Mouse (Mus musculus) effector memory CD4-positive, alpha-beta T cell, adult 5 months (primary cell): ENCODE data around the gene Gemin2. TPM values are rescaled to one million over a fixed set of nuclear protein-coding genes. Genes with fewer than 3 reads are reported as not detected.

ENCODE experiments used
- polyA plus RNA-seq: library from polyadenylated mRNA; unstranded; fragments of 100-300 nt; shearing (Covaris generic); gene quantifications from one replicate; pipeline ENCODE4 v1.2.1, GENCODE M21; 2017

The Gemin2 gene
- 14.7 TPM for polyA plus RNA-seq

GRCm38 (mm10) chr12:59013234-59013633, at the start of gene Gemin2:
TSS of gene Gemin2 (plus strand) at chr12:59013393.

DNA sequence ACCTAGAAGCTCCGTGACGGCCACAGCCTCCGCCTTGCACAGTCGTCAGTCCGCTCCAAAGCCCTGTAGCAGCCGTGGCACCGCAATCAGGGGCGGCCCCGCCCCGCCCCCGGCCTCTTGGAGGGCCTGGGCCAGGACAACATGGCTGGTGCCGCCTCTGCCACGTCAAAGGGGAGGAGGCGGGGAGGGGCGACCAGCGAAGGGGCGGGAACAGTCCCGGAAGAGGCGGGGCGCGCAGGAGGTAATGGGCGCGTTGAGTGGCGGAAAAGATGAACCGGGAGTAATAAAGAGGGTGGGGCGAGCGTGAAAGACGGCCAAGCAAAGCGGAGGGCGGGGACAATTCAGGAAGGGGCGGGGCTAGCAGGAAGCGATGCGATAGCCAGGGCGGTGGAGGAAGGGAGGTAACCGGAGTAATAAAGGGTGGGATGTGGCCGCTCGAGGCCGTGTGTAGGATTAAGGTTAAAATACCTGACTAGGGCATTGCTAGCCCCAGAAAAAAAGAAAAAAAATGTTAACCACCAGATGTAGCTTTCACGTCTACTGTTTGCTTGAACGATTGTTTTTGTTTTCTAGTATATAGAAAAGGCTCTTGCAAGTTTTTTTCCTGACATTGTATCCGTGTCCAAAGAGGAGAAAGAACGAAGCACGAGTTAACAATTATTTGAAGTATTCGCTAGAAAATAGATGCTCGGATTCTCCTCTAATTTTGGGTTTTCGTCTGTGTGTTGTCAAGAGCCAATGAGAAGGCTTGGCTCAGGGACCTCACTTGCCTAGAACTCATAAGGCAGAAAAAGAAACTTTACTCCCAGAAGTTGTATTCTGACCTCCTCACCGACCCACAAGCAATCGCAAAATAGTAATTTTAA, 1.1 kb upstream of the Gemin2 start, which contains the start of gene Sec23a:
Gene Sec23a, minus strand, starts transcription at position 174 of the 866 bp plus-strand sequence.

DNA sequence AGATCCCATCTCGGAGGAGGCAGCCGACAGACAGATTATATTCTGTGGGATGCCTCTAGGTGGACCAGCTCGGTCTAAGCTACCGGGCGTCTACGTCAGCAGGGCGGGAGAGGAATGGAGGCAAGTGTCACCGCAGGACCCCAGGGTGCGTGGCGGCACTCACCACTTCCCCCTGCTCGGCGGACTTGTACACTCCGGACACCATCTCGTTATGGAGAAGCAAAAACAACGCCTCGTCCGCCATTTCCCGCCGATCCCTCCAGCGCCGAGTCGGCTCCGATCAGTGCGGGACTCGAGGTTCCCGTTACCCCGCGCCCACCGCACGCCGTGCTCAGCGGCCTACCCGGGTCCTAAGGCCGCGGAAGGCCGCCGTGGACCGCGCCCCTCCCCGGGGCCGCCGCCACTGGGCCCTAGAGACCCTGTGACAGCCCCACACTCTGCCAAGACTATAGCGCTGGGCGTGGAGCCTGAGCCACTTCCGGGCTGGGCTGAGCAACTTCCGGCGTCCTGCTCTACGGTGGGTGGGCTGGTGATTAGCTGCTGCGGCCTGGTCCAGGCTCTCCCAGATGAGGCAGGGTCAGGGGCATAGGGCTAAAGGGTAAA, 47.9 kb downstream of the Gemin2 start, which contains the start of gene Trappc6b:
Gene Trappc6b, minus strand, starts transcription at position 480 of the 603 bp plus-strand sequence.

GRCm38 (mm10) chr12:59066448-59067077, 53.4 kb downstream of the Gemin2 start, which contains the start of gene Pnn:
TSS of gene Pnn (plus strand) at chr12:59066884.

Other genes with a start within 250 kb of the Gemin2 start
- gene Sec23a, start 1.4 kb upstream of the Gemin2 start, polyA plus RNA-seq: 25.2 TPM
- gene Trappc6b, start 48.1 kb downstream of the Gemin2 start, polyA plus RNA-seq: 90.5 TPM
- gene Pnn, start 53.5 kb downstream of the Gemin2 start, polyA plus RNA-seq: 84.8 TPM
- 152 TPM for gene Mia2, start 82.4 kb downstream of the Gemin2 start, polyA plus RNA-seq
- 88.3 TPM for gene Fbxo33, start 206.3 kb downstream of the Gemin2 start, polyA plus RNA-seq